Mouse (Mus musculus) adrenal gland, postnatal 10 days (tissue): ENCODE results near the gene Specc1l. TPM values are rescaled to one million over a fixed set of nuclear protein-coding genes. Genes with fewer than 3 reads are reported as not detected.

Experiments used
- DNase-seq: peaks from one replicate; pipeline ENCODE4 v3.0.0; 2021; ENCODE audit warnings: mixed read lengths
- total RNA-seq, 2 experiments: library from RNA; stranded (reverse); gene quantifications; 2 replicates each; pipeline ENCODE4 v1.2.3; 2021

Specc1l gene
- total RNA-seq, 2 experiments from 2014 or later = 43.4 to 49.3 TPM

DNA sequence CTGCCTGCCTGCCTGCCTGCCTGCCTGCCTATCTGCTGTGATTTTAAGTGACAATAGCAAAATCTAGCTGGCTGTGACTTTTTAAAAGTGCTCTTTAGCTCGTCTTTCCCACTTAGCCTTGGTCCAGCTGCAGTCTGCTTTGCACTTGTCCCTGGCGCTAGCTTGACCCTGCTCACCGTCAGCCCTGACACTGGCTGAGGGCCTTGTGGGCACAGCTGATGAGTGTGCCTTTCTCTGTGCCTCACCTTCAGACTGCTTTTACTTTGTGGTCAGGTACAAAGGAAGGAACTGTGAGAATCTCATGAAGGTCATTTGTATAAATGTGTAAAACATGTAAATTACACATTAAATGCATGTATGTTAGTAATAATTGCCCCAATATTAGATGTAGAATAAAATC is 12.3 kb downstream of the Specc1l start:
- DNase-seq = peak; percentile 38

DNA sequence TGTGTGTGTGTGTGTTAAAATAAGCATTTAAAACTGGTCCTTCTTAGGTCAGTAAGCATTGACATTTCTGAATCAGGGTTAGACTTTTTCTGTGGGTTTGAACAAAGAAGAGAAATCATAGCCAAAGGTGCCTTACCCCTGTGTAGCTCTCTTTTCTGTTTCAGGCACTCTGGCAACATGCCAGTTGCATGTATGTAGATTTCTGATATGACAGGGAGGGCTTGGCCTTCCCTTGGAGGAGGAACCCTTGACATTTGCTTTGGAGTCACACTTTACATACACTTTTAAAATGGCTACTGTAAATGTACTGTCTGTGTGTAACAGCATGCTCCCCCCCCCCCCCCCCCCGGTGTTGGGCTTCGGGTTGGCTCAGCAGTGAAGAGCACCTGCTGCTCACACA is 12.8 kb downstream of the Specc1l start:
- no peak for DNase-seq

DNA sequence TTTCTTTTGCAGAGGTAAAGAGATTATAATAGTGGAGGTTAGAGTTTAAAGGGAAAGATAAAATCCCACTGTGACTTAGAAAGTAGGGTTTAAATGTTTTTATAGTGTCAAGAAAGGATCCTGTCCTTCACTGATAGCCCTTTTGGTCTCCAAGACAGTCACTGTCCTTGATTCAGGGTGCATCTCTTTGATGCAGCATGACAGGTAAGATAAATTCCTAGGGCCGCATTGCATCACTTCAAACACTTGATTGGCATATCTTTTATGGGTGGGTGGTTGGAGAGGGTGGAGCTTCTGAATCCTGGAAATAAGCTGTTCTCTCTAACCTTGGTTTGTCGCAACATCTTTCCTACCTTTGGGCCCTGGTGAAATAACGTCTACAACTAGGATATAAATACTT is 15.5 kb downstream of the Specc1l start:
- DNase-seq = no peak

DNA sequence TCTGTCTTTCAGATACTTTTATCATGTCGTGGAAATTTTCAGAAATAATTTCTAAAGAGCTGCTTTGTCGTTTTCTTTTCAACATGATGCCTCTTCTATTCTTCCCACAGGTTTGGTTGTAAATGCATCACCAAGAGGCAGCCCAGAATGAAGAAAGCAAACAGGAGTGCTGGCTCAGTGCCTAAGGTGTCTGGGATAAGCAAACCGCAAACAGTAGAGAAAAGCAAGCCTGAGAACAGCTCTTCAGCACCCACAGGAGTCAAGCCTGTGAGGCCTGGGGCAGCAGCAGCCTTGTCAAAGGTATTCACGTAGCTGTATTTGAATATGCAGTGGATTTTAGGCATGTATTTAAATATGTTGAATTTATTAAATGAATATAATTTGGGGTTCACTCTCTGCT is 18.7 kb downstream of the Specc1l start:
- no peak for DNase-seq

DNA sequence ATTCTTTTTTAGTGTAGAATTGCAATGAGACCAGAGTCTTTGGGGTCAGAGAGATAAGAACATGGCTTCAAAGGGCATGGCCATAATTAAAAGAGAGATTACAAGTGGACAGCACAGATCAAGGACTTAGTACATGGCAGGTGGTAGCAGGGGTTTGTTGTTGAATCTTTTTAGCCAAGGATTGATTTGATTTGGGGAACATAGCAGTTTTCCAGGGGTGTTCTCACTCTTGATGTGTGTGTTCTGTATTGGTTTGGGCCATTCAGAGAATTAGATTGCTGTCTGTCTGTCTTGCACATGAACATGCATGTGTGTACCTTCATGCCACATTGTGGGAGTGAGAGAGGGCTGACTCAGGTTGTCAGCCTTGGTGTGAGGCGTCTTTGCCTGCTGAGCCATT is 20.0 kb downstream of the Specc1l start:
- DNase-seq = no peak

DNA sequence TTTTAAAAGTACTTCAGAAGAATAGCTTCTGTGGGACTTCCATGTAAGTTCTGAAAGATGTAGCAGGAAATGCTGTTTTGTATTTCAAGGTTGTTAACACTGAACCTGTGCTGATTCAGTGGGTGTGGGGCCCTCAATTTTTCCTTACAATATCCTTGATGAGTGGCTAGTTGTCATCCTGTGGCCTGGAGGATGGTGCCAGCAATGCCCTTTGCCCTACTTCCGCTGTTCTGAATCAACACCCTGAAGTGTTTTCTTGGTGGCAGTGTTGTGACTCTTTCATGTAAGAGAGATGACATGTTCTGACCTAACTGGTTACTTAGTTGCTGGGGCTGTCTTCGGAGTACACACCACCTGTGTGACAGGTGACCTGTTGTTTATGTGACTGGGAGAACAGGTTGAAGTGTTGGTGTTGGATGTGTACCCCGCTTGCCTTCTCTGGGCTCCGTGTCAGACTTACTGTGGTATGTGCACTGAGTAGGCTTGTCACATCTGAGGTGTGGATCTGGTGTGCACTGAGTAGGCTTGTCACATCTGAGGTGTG is 20.8 kb downstream of the Specc1l start:
- no peak for DNase-seq

DNA sequence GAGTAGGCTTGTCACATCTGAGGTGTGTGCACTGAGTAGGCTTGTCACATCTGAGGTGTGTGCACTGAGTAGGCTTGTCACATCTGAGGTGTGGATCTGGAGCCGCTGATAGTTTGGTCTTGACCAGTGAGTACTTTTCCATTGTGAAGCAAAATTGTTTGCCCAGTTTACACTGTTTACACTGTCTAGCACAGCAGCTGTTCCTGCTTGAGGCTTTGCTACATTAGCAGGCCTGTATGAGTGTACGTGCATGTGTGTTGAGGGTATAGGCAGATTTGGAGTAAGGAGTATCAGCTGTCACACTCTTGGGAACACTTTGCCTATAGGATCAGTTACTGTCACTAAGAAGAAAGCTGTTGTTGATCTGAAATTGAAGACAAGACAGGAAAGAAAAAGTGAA is 21.6 kb downstream of the Specc1l start:
- no peak for DNase-seq

DNA sequence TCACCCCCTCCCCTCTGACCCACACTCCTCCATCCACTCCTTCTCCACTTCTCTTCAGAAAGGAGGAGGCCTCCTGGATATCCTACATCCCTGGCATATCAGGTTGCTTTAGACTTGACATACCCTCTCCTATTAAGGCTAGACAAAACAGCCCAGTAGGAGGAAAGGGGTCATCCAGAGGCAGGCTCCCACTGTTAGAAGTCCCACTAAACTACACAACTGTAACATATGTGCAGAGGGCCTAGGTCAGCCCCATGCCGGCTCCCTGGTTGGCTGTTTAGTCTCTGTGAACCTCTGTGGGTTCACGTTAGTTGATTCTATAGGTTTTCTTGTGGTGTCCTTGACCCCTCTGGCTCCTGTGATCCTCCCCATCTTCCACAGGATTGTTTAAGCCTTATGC is 23.9 kb downstream of the Specc1l start:
- DNase-seq = no peak

DNA sequence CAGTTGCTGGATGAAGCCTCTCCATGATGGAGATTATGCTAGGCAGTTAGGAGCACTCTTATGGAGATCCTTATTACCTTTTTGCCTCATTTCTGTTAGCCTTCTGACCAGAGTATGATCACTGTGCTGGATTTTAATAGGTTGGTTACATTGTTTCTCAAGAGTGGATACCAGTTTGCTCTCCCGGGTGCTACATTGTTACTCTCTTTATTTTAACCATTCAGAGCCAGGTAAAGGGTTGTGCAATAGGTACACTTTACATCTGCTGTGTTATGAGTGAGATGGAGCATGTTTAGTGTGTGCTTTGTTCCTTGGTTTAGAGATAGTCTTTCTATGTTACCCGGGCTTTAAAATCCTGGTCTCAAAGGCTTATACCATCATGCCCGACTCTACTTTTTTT is 24.3 kb downstream of the Specc1l start:
- no peak for DNase-seq

DNA sequence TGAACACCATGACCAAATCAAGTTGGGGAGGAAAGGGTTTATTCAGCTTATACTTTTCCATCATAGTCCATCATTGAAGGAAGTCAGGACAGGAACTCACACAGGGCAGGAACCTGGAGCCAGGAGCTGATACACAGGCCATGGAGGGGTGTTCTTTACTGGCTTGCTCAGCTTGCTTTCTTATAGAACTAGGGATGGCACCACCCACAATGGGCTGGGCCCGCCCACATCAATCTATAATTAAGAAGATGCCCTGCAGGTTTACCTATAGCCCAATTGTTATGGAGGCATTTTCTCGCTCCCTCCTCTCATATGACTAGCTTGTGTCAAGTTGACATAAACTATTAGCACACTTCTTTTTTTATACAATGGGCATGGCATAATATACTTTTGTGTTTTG is 25.3 kb downstream of the Specc1l start:
- no peak for DNase-seq

DNA sequence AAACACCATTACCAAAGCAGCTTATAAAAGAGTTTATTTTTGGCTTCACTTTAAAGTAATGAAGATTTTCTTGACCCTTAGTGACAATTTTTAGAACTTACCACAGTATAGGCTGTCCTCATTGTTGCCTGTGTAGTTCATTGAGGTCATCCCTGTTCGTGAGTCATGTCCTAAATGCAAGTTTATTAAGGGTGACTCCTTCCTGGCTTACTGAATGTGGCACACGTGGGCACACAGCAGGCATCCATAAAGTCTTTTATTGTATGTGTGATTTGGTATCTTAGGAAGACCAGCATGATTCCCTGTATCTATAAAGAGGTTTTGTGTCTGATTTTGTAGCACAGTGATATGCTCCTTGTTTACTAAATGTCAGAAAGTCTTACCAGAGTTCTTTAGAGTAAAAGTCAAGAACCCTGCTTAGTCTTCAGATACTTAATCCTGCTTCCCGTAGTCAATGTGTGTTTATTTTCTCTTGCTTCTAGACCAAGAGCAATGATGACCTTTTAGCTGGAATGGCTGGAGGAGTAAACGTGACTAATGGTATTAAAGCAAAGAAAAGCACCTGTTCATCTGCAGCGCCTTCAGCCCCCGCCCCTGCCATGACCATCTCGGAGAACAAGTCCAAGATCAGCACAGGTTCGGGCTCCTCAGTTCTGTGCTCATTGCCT is 28.8 kb downstream of the Specc1l start:
- no peak for DNase-seq

DNA sequence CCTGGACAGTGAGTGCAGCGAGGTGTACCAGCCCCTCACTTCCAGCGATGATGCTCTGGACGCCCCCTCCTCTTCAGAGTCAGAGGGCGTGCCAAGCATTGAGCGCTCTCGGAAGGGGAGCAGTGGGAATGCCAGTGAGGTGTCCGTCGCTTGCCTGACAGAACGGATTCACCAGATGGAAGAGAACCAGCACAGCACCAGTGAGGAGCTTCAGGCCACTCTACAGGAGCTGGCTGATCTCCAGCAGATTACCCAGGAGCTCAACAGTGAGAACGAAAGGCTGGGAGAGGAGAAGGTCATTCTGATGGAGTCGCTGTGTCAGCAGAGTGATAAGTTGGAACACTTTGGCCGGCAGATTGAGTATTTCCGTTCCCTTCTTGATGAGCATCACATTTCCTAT is 33.9 kb downstream of the Specc1l start:
- DNase-seq = no peak

DNA sequence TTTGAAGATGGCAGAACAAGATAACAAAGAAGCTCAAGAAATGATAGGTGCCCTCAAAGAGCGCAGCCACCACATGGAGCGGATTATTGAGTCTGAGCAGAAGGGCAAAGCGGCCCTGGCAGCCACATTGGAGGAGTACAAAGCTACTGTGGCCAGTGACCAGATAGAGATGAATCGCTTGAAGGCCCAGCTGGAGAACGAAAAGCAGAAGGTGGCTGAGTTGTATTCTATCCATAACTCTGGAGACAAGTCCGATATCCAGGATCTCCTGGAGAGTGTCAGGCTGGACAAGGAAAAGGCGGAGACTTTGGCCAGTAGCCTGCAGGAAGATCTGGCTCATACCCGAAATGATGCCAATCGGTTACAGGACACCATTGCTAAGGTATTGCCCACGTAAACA is 34.5 kb downstream of the Specc1l start:
- no peak for DNase-seq

DNA sequence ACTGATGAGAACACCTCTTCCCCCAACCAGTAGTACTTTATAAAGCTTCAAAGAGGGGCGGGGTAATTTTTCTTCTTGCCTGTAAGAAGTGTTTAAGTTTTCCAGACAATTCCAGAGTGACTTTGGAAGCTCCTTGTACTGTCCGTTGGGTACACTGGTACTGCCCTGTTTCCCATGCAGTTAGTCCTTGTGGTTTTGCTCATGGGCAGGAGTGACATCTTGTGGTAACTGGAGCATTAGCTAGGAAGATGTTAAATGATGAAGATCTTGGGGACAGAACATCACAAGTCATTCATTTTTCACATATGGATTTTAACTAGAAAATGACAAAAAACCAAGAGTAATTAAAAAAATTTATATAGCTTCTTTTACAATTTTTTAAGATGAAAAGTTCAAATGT is 39.1 kb downstream of the Specc1l start:
- peak; percentile 27 for DNase-seq

DNA sequence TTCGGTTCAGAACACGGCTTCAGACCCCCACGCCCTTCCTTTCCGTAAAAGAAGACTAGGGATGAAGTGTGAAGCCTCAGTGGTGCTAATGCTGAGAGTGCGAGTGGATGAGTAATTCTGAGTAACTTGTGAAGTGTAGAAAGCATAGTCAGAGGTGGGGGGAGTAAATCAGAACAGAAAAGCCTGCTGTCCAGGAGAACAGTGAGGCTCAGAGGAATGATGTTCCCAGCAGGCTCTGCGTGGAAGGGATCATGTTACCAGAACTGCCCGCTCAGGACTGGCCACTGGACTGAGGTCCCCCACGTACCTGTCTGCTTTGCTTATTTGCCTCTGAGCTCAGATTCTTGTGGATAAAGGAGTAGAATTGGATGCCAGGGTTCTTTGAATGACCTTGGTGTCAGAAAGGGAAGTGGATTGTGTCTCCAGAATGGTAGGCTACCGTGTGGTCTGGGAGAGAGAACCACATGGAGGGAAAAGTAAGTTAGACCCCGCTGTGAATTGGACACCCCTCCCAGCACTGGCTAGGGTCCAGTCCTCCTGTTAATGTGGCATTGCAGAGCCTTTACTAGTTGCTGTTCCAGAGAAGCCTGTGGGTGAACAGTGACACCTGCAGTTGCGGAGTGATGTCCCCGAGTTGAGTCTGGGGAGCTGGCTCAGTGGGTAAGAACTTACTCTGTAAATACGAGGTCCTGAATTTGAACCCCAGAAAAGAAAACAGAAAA is 40.6 kb downstream of the Specc1l start:
- DNase-seq = no peak

DNA sequence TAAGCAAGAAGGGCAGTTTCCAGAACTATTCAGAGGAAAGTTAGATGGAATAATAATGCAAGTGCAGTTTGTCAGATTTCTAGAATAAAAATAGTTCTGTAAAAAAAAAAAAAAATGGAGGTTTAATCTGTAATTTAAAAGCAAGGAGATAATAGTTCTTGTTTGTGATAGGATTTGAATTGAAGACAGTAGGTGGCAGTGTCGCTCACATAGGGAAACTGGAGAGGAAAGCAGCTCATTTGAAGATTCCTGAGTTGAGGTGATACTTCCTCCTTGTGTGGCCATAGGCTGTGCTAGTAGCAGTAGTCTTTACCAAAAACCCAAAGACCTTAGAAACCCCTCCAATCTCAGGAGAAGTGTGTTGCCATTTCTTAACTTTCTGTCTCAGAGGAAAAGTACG is 43.2 kb downstream of the Specc1l start:
- DNase-seq = peak; percentile 22

DNA sequence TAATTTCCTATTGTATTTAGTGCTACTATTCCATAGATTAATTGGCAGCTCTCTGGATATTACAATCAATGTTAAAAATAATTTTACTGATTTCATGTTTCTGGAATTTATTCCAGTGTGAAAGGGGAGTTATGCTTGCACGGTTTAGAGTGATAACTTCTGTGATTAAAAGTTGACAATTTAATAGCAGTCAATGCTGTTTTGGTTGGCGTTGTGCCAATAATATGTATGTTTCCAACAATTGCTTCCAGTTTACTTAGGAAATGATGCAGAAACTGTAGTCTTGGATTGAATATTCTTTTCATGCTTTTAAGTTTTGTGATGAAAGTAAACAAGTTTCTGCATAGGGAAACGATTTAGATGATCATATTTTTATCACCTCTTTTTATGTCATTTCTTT is 45.5 kb downstream of the Specc1l start:
- DNase-seq = no peak

DNA sequence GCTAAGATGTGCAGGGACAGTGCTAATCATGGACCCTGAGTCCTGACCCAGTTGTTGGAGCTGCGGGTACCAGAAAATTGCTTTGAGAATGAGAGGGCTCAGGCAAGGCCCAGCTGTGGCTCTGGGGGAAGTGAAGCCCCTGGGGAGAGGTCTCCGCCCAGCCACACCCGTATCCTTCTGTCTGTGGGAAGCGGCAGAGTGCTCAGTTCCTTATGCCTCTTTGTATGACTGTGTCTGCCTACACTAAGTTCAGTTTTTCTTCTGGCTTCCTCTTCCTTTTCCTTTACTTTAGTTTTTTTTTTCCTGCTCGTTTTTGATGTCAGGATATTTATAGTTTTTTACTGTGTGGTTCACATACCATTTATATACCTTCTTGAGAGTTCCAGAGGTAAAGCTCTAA is 46.4 kb downstream of the Specc1l start:
- DNase-seq = no peak

DNA sequence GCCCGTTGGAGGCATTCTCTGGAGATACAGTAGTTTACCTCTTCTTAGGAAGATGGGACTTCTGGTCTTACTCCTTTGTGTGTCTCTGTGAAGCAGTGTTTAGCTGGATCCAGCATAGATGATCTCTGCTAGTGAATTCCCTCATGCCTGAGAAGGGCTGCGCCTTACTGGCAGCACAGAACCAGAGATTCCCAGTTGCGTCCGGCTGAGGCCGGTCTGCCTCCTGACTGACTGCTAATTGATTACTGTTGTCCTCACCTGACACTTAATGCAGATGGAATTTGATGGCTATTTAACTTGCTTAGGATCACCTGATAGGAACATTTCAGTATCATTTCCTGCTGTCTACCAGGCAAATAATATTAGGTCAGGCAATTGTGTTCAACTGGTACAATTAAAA is 49.4 kb downstream of the Specc1l start:
- DNase-seq = no peak

DNA sequence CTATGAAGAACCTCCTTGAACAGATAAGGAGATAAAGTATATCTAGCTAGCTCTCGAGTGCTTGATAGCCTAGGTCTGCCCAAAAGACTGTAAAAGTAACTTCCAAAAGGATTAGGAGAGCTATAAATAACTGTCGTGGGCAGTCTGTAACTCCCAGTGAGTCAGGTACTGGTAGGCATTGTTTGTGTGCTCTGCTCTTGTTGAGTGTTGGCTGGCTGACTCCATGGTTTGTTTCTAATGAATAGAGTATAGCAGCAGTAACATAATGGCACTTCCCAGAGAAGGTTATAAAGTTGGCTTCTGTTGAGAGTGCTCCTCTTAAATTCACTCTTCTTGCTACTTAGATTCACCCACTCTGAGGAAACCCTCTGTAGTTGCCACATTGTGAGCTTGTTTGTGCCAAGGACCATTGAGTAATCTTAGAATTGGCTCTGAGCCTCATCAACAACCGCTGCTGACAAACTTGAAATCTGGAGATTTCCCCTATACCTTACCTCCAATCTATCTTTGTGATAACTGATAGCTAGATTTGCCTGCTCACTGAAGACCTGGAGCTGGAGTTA is 53.2 kb downstream of the Specc1l start:
- peak; percentile 36 for DNase-seq

DNA sequence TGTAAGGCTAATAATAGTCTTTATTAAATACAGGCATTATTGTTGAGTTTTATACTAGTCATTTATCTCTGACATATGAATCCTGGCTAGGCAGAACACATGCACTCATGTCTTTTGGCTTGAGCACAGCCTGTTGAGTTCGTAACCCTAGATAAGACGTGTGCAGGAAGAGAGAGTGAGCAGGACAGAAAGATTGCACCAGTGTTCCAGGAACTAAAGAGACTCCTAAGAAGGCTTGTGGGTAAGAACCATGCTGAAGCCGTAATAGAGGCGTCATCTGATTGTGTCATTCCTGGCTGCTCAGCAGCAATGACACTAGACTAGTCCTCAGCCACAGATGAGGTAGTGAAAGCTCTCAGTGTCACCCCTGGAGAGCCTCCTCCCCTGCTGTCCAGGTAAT is 61.1 kb downstream of the Specc1l start:
- DNase-seq = no peak

DNA sequence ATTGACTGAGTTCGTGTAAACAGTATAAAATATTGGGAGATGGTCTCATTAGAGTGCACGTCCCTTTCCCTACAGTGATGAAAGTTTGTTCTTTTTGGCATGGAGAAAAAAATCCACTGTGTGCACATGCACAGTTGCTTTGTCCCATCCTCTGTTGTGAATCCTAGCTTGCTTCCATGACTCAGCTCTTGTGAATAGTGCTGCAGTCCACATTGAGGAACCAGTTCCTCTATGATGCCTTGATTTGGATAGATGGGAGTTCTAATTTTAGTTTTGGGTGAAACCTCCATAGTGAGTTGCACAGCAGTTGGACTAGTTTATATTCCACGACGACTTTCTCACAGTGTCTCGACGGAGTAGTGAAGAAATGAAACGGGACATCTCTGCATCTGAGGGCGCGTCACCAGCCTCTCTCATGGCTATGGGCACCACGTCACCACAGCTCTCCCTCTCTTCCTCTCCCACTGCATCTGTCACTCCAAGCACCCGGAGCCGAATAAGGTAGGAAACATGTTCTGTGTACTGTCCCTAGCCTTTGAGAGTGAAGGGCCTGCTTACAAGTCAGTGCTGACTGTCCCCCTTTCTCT is 64.6 kb downstream of the Specc1l start:
- DNase-seq = no peak

DNA sequence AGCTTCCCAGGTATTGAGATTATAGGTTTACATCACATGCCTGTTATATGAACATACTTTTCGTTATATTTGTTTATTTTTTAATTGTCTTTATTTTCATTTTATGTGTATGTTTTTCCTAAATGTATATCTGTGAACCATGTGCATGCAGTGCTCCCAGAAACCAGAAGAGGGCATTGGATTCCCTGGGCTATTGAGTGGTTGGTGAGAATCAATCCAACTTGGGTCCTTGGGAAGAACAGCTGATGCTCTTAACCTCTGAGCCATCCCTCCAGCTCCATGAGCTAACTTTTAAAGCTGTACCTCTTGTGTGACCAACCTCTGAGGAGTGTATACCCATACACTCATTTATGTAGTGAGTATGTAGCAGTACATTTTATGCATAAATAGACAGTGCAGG is 65.6 kb downstream of the Specc1l start:
- DNase-seq = peak; percentile 41
